Mouse (Mus musculus): ENCODE results near the gene Cmss1. TPM values are rescaled to one million over a fixed set of nuclear protein-coding genes. Genes with fewer than 3 reads are reported as not detected.
A peak's percentile ranks its signal among the peaks of the same experiment; 100 is the strongest.

Gene Cmss1
- polyA plus RNA-seq, 1 experiment from 2014 or later, result 27.5 TPM

GRCm38 (mm10) chr16:57546355-57546754 lies 60.3 kb downstream of the Cmss1 start:
- H3K4me3 ChIP-seq, result no peak overlapping the region
- no peak for ATAC-seq (ENCODE audit: insufficient number of reproducible peaks, low FRiP score)
- no peak overlapping the region for H3K9ac ChIP-seq
- peaks cover 5% of the 10 kb centered on the region; the same call in 1 of the 2 replicates for H3K9me3 ChIP-seq (replicated peaks)
- H3K4me2 ChIP-seq, result no peak overlapping the region
- no peak overlapping the region for H3K27ac ChIP-seq (ENCODE audit: poor library complexity, severe bottlenecking)
- no peaks in the 10 kb centered on the region for H3K27me3 ChIP-seq (replicated peaks)
- H3K4me1 ChIP-seq (replicated peaks), result peaks cover 21% of the 10 kb centered on the region; the same call in 1 of the 2 replicates
- H3K36me3 ChIP-seq, result no peaks in the 10 kb centered on the region
- 69% methylated on average over 1 of the region's 1 CpGs for WGBS

GRCm38 (mm10) chr16:57544441-57544840 lies 62.2 kb downstream of the Cmss1 start:
- Histone ChIP-seq H3K9me3 (replicated peaks) (peaks cover 5% of the 10 kb centered on the region; the same call in 1 of the 2 replicates), H3K4me1 (replicated peaks) (0 out of 2 replicates have a peak, but pooled peaks cover 17% of the 10 kb centered on the region), H3K4me3 (no peak overlapping the region), H3K4me2 (no peak overlapping the region), H3K27ac (ENCODE audit: poor library complexity, severe bottlenecking) (no peak overlapping the region), H3K36me3 (no peaks in the 10 kb centered on the region), H3K27me3 (replicated peaks) (no peaks in the 10 kb centered on the region), H3K9ac (no peak overlapping the region)
- WGBS, result 61% methylated on average over 8 of the region's 8 CpGs
- ATAC-seq (ENCODE audit: insufficient number of reproducible peaks, low FRiP score), result no peak

GRCm38 (mm10) chr16:57543243-57543642 lies 63.4 kb downstream of the Cmss1 start:
- Histone ChIP-seq H3K9ac (no peak overlapping the region), H3K27ac (ENCODE audit: poor library complexity, severe bottlenecking) (no peak overlapping the region), H3K4me1 (replicated peaks) (0 out of 2 replicates have a peak, but pooled peaks cover 17% of the 10 kb centered on the region), H3K4me3 (no peak overlapping the region), H3K4me2 (no peak overlapping the region), H3K9me3 (replicated peaks) (peaks cover 5% of the 10 kb centered on the region; the same call in 1 of the 2 replicates), H3K36me3 (no peaks in the 10 kb centered on the region), H3K27me3 (replicated peaks) (no peaks in the 10 kb centered on the region)
- 86% methylated on average over 3 of the region's 3 CpGs for WGBS
- ATAC-seq (ENCODE audit: insufficient number of reproducible peaks, low FRiP score), result no peak

GRCm38 (mm10) chr16:57536511-57536910 lies 70.2 kb downstream of the Cmss1 start:
- WGBS, result 70% methylated on average over 7 of the region's 7 CpGs
- no peaks in the 10 kb centered on the region for H3K36me3 ChIP-seq
- ATAC-seq (ENCODE audit: insufficient number of reproducible peaks, low FRiP score), result 0 out of 2 replicates have a peak, but pooled peaks have one; percentile 6
- peaks cover 12% of the 10 kb centered on the region for H3K4me1 ChIP-seq (replicated peaks)
- H3K27ac ChIP-seq (ENCODE audit: poor library complexity, severe bottlenecking), result 0 out of 2 replicates have a peak overlapping the region, but pooled peaks have one; percentile 25
- H3K4me3 ChIP-seq, result no peak overlapping the region
- H3K4me2 ChIP-seq, result no peak overlapping the region
- H3K27me3 ChIP-seq (replicated peaks), result no peaks in the 10 kb centered on the region
- no peak overlapping the region for H3K9ac ChIP-seq
- H3K9me3 ChIP-seq (replicated peaks), result no peaks in the 10 kb centered on the region

- 81% methylated on average over 1 of the region's 1 CpGs for WGBS
- ATAC-seq (ENCODE audit: insufficient number of reproducible peaks, low FRiP score), result no peak
Observed at GRCm38 (mm10) chr16:57534811-57535210, 71.9 kb downstream of the Cmss1 start.

GRCm38 (mm10) chr16:57534365-57534764 lies 72.3 kb downstream of the Cmss1 start:
- 72% methylated on average over 1 of the region's 1 CpGs for WGBS

More at GRCm38 (mm10) chr16:57534811-57535210, 71.9 kb downstream of the Cmss1 start:
- no peak overlapping the region for H3K4me3 ChIP-seq
- no peak overlapping the region for H3K9ac ChIP-seq
- H3K27me3 ChIP-seq (replicated peaks), result no peaks in the 10 kb centered on the region
- no peaks in the 10 kb centered on the region for H3K9me3 ChIP-seq (replicated peaks)
- no peak overlapping the region for H3K4me2 ChIP-seq
- H3K4me1 ChIP-seq (replicated peaks), result peaks cover 12% of the 10 kb centered on the region
- H3K27ac ChIP-seq (ENCODE audit: poor library complexity, severe bottlenecking), result no peak overlapping the region
- H3K36me3 ChIP-seq, result no peaks in the 10 kb centered on the region

GRCm38 (mm10) chr16:57532081-57532493 lies 74.6 kb downstream of the Cmss1 start:
- peaks cover 28% of the 10 kb centered on the region for H3K4me1 ChIP-seq (replicated peaks)
- no peak overlapping the region for H3K4me3 ChIP-seq
- WGBS, result 60% methylated on average over 6 of the region's 6 CpGs
- H3K27ac ChIP-seq (ENCODE audit: poor library complexity, severe bottlenecking), result no peak overlapping the region
- H3K36me3 ChIP-seq, result no peaks in the 10 kb centered on the region
- no peak overlapping the region for H3K4me2 ChIP-seq
- no peaks in the 10 kb centered on the region for H3K9me3 ChIP-seq (replicated peaks)
- H3K27me3 ChIP-seq (replicated peaks), result no peaks in the 10 kb centered on the region
- no peak for ATAC-seq (ENCODE audit: insufficient number of reproducible peaks, low FRiP score)
- H3K9ac ChIP-seq, result no peak overlapping the region

More at GRCm38 (mm10) chr16:57534365-57534764, 72.3 kb downstream of the Cmss1 start:
- H3K4me1 ChIP-seq (replicated peaks), result peaks cover 12% of the 10 kb centered on the region
- H3K9ac ChIP-seq, result no peak overlapping the region
- no peaks in the 10 kb centered on the region for H3K9me3 ChIP-seq (replicated peaks)
- H3K36me3 ChIP-seq, result no peaks in the 10 kb centered on the region
- no peak for ATAC-seq (ENCODE audit: insufficient number of reproducible peaks, low FRiP score)
- no peak overlapping the region for H3K4me3 ChIP-seq
- no peak overlapping the region for H3K4me2 ChIP-seq
- no peak overlapping the region for H3K27ac ChIP-seq (ENCODE audit: poor library complexity, severe bottlenecking)
- H3K27me3 ChIP-seq (replicated peaks), result no peaks in the 10 kb centered on the region

GRCm38 (mm10) chr16:57530547-57530946 lies 76.1 kb downstream of the Cmss1 start:
- Histone ChIP-seq H3K36me3 (no peaks in the 10 kb centered on the region), H3K9me3 (replicated peaks) (no peaks in the 10 kb centered on the region), H3K9ac (no peak overlapping the region), H3K27ac (ENCODE audit: poor library complexity, severe bottlenecking) (no peak overlapping the region), H3K27me3 (replicated peaks) (no peaks in the 10 kb centered on the region), H3K4me2 (no peak overlapping the region), H3K4me3 (no peak overlapping the region), H3K4me1 (replicated peaks) (peaks cover 34% of the 10 kb centered on the region)
- no peak for ATAC-seq (ENCODE audit: insufficient number of reproducible peaks, low FRiP score)
- WGBS, result 76% methylated on average over 4 of the region's 4 CpGs

GRCm38 (mm10) chr16:57528457-57528856 lies 78.2 kb downstream of the Cmss1 start:
- Histone ChIP-seq H3K9ac (no peak overlapping the region), H3K4me2 (no peak overlapping the region), H3K4me3 (no peak overlapping the region), H3K9me3 (replicated peaks) (no peaks in the 10 kb centered on the region), H3K36me3 (no peaks in the 10 kb centered on the region), H3K27me3 (replicated peaks) (no peaks in the 10 kb centered on the region), H3K4me1 (replicated peaks) (peaks cover 35% of the 10 kb centered on the region), H3K27ac (ENCODE audit: poor library complexity, severe bottlenecking) (no peak overlapping the region)
- no peak for ATAC-seq (ENCODE audit: insufficient number of reproducible peaks, low FRiP score)
- WGBS, result 66% methylated on average over 4 of the region's 4 CpGs

GRCm38 (mm10) chr16:57526893-57527292 lies 79.8 kb downstream of the Cmss1 start:
- H3K4me2 ChIP-seq, result no peak overlapping the region
- H3K27me3 ChIP-seq (replicated peaks), result no peaks in the 10 kb centered on the region
- no peaks in the 10 kb centered on the region for H3K36me3 ChIP-seq
- 54% methylated on average over 7 of the region's 7 CpGs for WGBS
- ATAC-seq (ENCODE audit: insufficient number of reproducible peaks, low FRiP score), result no peak
- H3K4me3 ChIP-seq, result no peak overlapping the region
- H3K9ac ChIP-seq, result no peak overlapping the region
- peak overlapping the region; percentile 51 for H3K27ac ChIP-seq (ENCODE audit: poor library complexity, severe bottlenecking)
- H3K9me3 ChIP-seq (replicated peaks), result no peaks in the 10 kb centered on the region
- H3K4me1 ChIP-seq (replicated peaks), result peaks cover 32% of the 10 kb centered on the region

GRCm38 (mm10) chr16:57525476-57525875 lies 81.2 kb downstream of the Cmss1 start:
- Histone ChIP-seq H3K27ac (ENCODE audit: poor library complexity, severe bottlenecking) (no peak overlapping the region), H3K4me2 (no peak overlapping the region), H3K27me3 (replicated peaks) (no peaks in the 10 kb centered on the region), H3K9ac (no peak overlapping the region), H3K4me3 (no peak overlapping the region), H3K36me3 (no peaks in the 10 kb centered on the region), H3K4me1 (replicated peaks) (peaks cover 32% of the 10 kb centered on the region), H3K9me3 (replicated peaks) (no peaks in the 10 kb centered on the region)
- no peak for ATAC-seq (ENCODE audit: insufficient number of reproducible peaks, low FRiP score)
- 69% methylated on average over 4 of the region's 4 CpGs for WGBS

- H3K27me3 ChIP-seq (replicated peaks), result no peaks in the 10 kb centered on the region
- H3K9ac ChIP-seq, result no peak overlapping the region
- ATAC-seq (ENCODE audit: insufficient number of reproducible peaks, low FRiP score), result no peak
- H3K36me3 ChIP-seq, result no peaks in the 10 kb centered on the region
- H3K4me2 ChIP-seq, result no peak overlapping the region
- no peak overlapping the region for H3K27ac ChIP-seq (ENCODE audit: poor library complexity, severe bottlenecking)
- 76% methylated on average over 5 of the region's 5 CpGs for WGBS
- H3K4me3 ChIP-seq, result no peak overlapping the region
- H3K9me3 ChIP-seq (replicated peaks), result no peaks in the 10 kb centered on the region
- peaks cover 32% of the 10 kb centered on the region for H3K4me1 ChIP-seq (replicated peaks)
Observed at GRCm38 (mm10) chr16:57525046-57525445, 81.6 kb downstream of the Cmss1 start.
